Mouse (Mus musculus): ENCODE measurements around the gene Phf6. TPM values are rescaled to one million over a fixed set of nuclear protein-coding genes. Genes with fewer than 3 reads are reported as not detected.
"Not testable (repeated sequence)": the region's sequence is repeated elsewhere in the genome, so short reads cannot be mapped to it uniquely, and the experiment has no call there.

Phf6 gene
- polyA plus RNA-seq (2015; fragmentation: Nextera tagmentation; extraction: Ambion mirVana), result 31.3 and 35.8 TPM in 2 replicates

DNA sequence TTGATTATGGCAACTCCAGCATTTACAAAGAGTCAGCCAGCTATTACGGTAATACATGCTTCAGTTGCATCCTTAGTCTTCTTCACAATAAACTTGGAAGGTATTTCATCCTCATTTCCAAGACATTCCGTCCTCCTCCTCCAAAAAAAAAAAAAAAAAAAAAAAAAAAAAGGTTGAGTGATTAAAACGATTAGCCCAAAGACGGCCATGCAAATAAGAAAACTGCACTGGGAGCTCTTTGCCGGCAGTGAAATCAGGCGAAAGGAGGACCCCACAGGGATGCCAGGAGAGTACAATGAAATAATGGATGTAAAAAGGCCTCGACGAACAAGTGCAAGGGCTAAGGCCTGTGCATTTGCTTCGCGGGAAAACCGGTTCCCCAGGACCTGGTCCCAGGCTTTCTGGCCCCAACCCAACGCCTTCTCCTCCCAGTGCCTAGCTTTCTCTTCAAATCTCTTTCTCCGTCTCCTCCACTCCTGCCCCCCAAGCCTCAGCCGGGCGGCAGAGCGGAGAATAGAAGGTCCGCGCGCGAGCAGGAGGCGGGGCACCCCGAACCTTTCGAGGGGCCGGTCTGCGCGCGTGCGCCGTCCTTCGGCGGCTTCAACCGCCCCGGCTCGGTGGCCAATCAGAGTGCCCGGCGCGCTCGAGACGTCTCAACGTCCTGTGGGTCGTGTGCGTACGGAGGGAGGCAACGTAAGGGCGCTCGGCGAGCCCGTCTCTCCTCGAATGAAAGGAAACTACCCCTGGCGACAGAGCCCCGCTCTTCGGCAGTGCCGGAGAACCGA, at the start of gene Phf6:
TSS of gene Phf6 (plus strand) at position 680 of the 785 bp plus-strand sequence.
- Histone ChIP-seq H3K27ac (peak within 1 kb of the TSS; percentile 89), H3K27me3 (no peaks in the 10 kb centered on the region), H3K9me3 (no peaks in the 10 kb centered on the region), H3K4me1 (no peaks in the 10 kb centered on the region), H3K36me3 (no peaks in the 10 kb centered on the region), H3K9ac (peak within 1 kb of the TSS; percentile 64), H3K4me3 (peak within 1 kb of the TSS; percentile 61), H3K4me2 (peak within 1 kb of the TSS; percentile 47)
- WGBS, result 27% methylated on average over 53 of the region's 54 CpGs
- ATAC-seq (ENCODE audit: insufficient number of reproducible peaks, low FRiP score, low TSS enrichment, low read depth), result peak; percentile 99

- WGBS, result 53% methylated on average over 2 of the region's 2 CpGs
- Histone ChIP-seq H3K27ac (no peak overlapping the region), H3K9ac (no peak overlapping the region), H3K4me1 (no peaks in the 10 kb centered on the region), H3K36me3 (no peaks in the 10 kb centered on the region), H3K9me3 (no peaks in the 10 kb centered on the region), H3K4me3 (no peak overlapping the region), H3K4me2 (no peak overlapping the region), H3K27me3 (no peaks in the 10 kb centered on the region)
- no peak for ATAC-seq (ENCODE audit: insufficient number of reproducible peaks, low FRiP score, low TSS enrichment, low read depth)
These were observed 47.9 kb upstream of the Phf6 start for GRCm38 (mm10) chrX:52864126-52864525.

DNA sequence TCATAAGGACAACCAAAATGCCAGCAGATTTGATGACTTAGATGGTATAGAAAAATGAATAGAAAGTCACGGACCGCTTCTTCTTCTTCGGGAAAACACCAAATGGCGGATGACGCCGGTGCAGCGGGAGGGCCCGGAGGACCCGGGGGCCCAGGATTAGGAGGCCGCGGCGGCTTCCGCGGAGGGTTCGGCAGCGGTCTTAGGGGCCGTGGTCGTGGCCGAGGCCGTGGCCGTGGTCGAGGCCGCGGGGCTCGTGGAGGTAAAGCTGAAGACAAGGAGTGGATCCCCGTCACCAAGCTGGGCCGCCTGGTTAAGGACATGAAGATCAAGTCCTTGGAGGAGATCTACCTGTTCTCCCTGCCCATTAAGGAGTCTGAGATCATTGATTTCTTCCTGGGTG, 13.6 kb upstream of the Phf6 start:
- 83% methylated on average over 23 of the region's 27 CpGs for WGBS
- not testable (repeated sequence) for H3K4me2 ChIP-seq; H3K4me1 ChIP-seq; H3K9ac ChIP-seq; ATAC-seq (ENCODE audit: insufficient number of reproducible peaks, low FRiP score, low TSS enrichment, low read depth); H3K9me3 ChIP-seq; H3K27ac ChIP-seq; H3K4me3 ChIP-seq; H3K27me3 ChIP-seq; H3K36me3 ChIP-seq

- peak overlapping the region; percentile 89 for H3K27ac ChIP-seq
- H3K4me2 ChIP-seq, result peak overlapping the region; percentile 47
- H3K4me1 ChIP-seq, result no peaks in the 10 kb centered on the region
- no peaks in the 10 kb centered on the region for H3K36me3 ChIP-seq
- no peak; the same call in 1 of the 2 replicates for ATAC-seq (ENCODE audit: insufficient number of reproducible peaks, low FRiP score, low TSS enrichment, low read depth)
- peak overlapping the region; percentile 64 for H3K9ac ChIP-seq
- H3K27me3 ChIP-seq, result no peaks in the 10 kb centered on the region
- WGBS, result 17% methylated on average over 24 of the region's 26 CpGs
- no peaks in the 10 kb centered on the region for H3K9me3 ChIP-seq
- peak overlapping the region; percentile 61 for H3K4me3 ChIP-seq
These were observed 284 bp downstream of the Phf6 start for GRCm38 (mm10) chrX:52912372-52912728.

DNA sequence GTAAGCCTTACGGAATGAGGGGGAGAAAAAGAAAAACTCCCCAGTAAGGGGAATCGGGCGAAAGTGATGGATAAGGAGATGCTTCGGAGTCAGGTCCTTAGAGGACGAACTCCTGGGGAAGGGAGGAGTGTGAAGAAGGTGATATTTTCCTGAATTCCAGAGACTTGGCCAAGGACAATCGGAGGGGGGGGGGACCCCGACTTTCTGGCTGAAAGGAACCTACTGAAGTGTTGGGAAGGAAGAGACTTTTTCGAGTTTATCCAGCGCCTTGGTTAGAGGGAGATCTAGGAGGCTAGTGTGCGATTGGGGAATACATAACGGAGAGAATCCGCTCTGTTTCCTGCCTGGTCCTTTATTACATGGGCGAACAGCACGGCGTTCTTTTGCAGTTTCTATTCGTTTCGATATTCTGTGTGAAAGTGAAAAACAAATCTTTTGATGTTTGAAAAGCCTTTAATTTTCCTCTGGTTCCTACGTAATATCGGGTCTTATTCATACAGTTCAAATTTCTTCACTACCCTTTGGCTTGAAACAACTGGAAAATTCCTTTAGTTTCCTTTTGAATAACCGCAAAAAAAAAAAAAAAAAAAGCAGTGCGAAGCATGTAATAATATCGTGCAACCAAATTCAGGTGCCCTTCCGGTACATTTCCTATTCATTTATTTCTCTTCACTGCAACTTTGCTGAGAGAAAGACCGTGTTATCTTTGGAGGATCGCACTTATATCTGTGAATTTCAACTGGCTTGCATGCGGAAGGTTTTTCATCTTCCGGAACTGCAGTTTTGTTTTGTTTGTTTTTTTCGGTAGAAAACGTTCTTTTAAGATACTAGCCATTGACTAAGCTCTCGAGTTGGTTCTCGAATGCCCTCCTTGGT, 998 bp downstream of the Phf6 start:
- Histone ChIP-seq H3K4me1 (no peaks in the 10 kb centered on the region), H3K9me3 (no peaks in the 10 kb centered on the region), H3K4me3 (peak overlapping the region; percentile 61), H3K36me3 (no peaks in the 10 kb centered on the region), H3K27ac (peak overlapping the region; percentile 22; the same call in 1 of the 2 replicates), H3K9ac (peak overlapping the region; percentile 64), H3K4me2 (peak overlapping the region; percentile 47), H3K27me3 (no peaks in the 10 kb centered on the region)
- 23% methylated on average over 31 of the region's 31 CpGs for WGBS
- no peak for ATAC-seq (ENCODE audit: insufficient number of reproducible peaks, low FRiP score, low TSS enrichment, low read depth)

- no peak for ATAC-seq (ENCODE audit: insufficient number of reproducible peaks, low FRiP score, low TSS enrichment, low read depth)
- H3K9me3 ChIP-seq, result no peaks in the 10 kb centered on the region
- H3K27me3 ChIP-seq, result no peaks in the 10 kb centered on the region
- no peak overlapping the region for H3K9ac ChIP-seq
- H3K27ac ChIP-seq, result no peak overlapping the region
- H3K36me3 ChIP-seq, result no peaks in the 10 kb centered on the region
- H3K4me3 ChIP-seq, result peak overlapping the region; percentile 61
- H3K4me1 ChIP-seq, result no peaks in the 10 kb centered on the region
- peak overlapping the region; percentile 47 for H3K4me2 ChIP-seq
- 53% methylated on average over 4 of the region's 4 CpGs for WGBS
These were observed 1.8 kb downstream of the Phf6 start for GRCm38 (mm10) chrX:52913856-52914255.

- Histone ChIP-seq H3K27me3 (no peaks in the 10 kb centered on the region), H3K9me3 (no peaks in the 10 kb centered on the region), H3K36me3 (no peaks in the 10 kb centered on the region), H3K4me1 (no peaks in the 10 kb centered on the region), H3K9ac (no peak overlapping the region), H3K4me3 (no peak overlapping the region), H3K4me2 (no peak overlapping the region), H3K27ac (no peak overlapping the region)
- no peak for ATAC-seq (ENCODE audit: insufficient number of reproducible peaks, low FRiP score, low TSS enrichment, low read depth)
These were observed 2.6 kb downstream of the Phf6 start for GRCm38 (mm10) chrX:52914705-52915104.

DNA sequence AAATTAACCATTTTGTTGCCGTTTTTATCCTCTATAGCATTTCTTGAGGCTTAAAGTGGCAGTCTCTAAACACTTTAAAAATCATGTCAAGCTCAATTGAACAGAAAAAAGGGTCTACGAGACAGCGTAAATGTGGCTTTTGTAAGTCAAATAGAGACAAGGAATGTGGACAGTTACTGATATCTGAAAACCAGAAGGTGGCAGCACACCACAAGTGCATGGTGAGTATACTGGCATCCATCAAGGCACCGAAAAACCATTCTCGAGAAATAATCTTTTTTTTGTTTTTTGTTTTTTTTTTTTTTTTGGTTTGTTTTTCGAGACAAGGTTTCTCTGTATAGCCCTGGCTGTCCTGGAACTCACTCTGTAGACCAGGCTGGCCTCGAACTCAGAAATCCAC, 4.5 kb downstream of the Phf6 start:
- WGBS, result 77% methylated on average over 7 of the region's 7 CpGs
- H3K9me3 ChIP-seq, result no peaks in the 10 kb centered on the region
- no peaks in the 10 kb centered on the region for H3K36me3 ChIP-seq
- no peak for ATAC-seq (ENCODE audit: insufficient number of reproducible peaks, low FRiP score, low TSS enrichment, low read depth)
- H3K4me2 ChIP-seq, result no peak overlapping the region
- no peaks in the 10 kb centered on the region for H3K4me1 ChIP-seq
- H3K27me3 ChIP-seq, result no peaks in the 10 kb centered on the region
- H3K27ac ChIP-seq, result no peak overlapping the region
- no peak overlapping the region for H3K9ac ChIP-seq
- H3K4me3 ChIP-seq, result no peak overlapping the region

DNA sequence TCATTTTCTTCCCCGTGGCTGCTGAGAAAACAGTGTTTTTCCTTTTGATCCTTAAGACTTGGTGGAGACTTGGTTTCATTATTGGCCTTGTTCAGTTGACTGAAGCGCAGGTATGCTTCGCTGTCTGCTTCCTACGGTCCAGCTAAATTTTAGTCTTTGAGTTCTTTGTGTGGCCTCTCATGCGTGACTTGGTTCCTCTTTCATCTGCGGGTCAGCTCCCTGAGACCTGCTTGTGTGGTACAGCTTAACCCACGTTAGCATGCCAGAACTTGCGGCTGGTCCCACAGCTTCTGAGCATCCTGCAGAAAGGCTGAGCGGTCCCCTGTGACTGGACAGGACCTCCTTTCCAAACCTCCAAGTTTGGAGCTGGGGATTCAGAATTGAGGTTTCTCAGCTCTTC, 14.7 kb downstream of the Phf6 start:
- Histone ChIP-seq H3K27ac (no peak overlapping the region), H3K4me3 (no peak overlapping the region), H3K9me3 (no peaks in the 10 kb centered on the region), H3K9ac (no peak overlapping the region), H3K4me2 (no peak overlapping the region), H3K27me3 (no peaks in the 10 kb centered on the region), H3K4me1 (no peaks in the 10 kb centered on the region), H3K36me3 (no peaks in the 10 kb centered on the region)
- 78% methylated on average over 9 of the region's 9 CpGs for WGBS
- no peak for ATAC-seq (ENCODE audit: insufficient number of reproducible peaks, low FRiP score, low TSS enrichment, low read depth)

GRCm38 (mm10) chrX:52928883-52929282, 16.8 kb downstream of the Phf6 start:
- no peak for ATAC-seq (ENCODE audit: insufficient number of reproducible peaks, low FRiP score, low TSS enrichment, low read depth)
- Histone ChIP-seq H3K27me3 (no peaks in the 10 kb centered on the region), H3K36me3 (no peaks in the 10 kb centered on the region), H3K4me3 (no peak overlapping the region), H3K4me1 (no peaks in the 10 kb centered on the region), H3K27ac (no peak overlapping the region), H3K9me3 (no peaks in the 10 kb centered on the region), H3K9ac (no peak overlapping the region), H3K4me2 (no peak overlapping the region)
- WGBS, result 21% methylated on average over 1 of the region's 1 CpGs

GRCm38 (mm10) chrX:52929779-52930178, 17.7 kb downstream of the Phf6 start:
- no peaks in the 10 kb centered on the region for H3K9me3 ChIP-seq
- no peak overlapping the region for H3K27ac ChIP-seq
- no peaks in the 10 kb centered on the region for H3K4me1 ChIP-seq
- 63% methylated on average over 3 of the region's 3 CpGs for WGBS
- no peaks in the 10 kb centered on the region for H3K36me3 ChIP-seq
- H3K4me3 ChIP-seq, result no peak overlapping the region
- no peak overlapping the region for H3K4me2 ChIP-seq
- H3K9ac ChIP-seq, result no peak overlapping the region
- no peak for ATAC-seq (ENCODE audit: insufficient number of reproducible peaks, low FRiP score, low TSS enrichment, low read depth)
- no peaks in the 10 kb centered on the region for H3K27me3 ChIP-seq

GRCm38 (mm10) chrX:52930191-52930590, 18.1 kb downstream of the Phf6 start:
- Histone ChIP-seq H3K36me3 (no peaks in the 10 kb centered on the region), H3K4me2 (no peak overlapping the region), H3K9ac (no peak overlapping the region), H3K4me1 (no peaks in the 10 kb centered on the region), H3K9me3 (no peaks in the 10 kb centered on the region), H3K27ac (no peak overlapping the region), H3K4me3 (no peak overlapping the region), H3K27me3 (no peaks in the 10 kb centered on the region)
- no peak for ATAC-seq (ENCODE audit: insufficient number of reproducible peaks, low FRiP score, low TSS enrichment, low read depth)
- 70% methylated on average over 5 of the region's 5 CpGs for WGBS

Measured in limb, embryonic 15.5 days (tissue).